Mouse (Mus musculus) kidney, adult 8-10 months (tissue): ENCODE measurements around the gene Amd1.

ENCODE experiments used
- DNase-seq, 2 experiments: peaks; one replicate each; pipeline ENCODE4 v3.0.0; 2022

The Amd1 gene

DNA sequence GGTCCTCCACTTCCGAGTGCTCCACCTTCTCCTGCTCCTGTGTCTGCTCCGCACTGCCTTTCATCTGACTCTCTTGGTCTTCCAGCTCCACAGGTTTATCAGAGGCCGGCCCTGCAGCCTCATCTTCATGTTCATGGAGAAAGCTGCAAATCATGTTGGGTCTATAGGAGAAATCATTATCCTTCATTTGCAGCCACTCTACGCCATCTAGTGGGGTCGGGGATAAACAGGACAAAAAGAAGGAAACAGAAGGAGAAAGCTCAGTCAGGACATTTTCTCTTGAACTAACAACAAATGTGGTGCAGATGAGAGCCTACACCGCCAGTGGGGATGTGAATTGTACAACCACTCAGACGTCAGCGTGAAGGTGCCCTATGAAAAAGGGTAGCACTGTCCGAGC, 52.4 kb downstream of the Amd1 start:
- DNase-seq = no peak

DNA sequence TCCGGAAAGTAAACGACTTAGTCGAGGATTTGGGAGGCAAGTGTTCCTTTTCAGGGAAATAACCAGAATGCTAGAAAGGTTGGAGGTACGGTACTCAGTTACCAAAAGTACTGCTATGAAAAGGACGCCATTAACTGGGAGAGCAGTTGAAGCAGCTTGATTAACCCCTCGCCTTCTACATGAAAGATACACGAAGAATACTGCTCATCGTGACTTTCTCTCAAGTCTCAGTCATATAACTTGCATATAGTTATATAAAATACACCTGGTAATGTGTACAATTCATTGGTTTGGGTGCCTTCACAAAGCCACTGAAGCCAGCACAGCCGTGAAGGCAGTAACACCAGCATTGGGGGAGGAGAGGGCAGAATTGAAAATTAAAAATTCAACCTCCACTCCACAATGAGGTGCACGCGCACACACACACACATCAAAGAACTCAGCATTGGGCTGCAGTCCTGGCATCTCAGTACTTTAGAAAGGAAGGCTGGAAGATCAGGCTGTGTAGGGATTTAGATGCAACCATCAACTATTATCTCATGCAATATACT, 54.7 kb downstream of the Amd1 start:
- DNase-seq = no peak

DNA sequence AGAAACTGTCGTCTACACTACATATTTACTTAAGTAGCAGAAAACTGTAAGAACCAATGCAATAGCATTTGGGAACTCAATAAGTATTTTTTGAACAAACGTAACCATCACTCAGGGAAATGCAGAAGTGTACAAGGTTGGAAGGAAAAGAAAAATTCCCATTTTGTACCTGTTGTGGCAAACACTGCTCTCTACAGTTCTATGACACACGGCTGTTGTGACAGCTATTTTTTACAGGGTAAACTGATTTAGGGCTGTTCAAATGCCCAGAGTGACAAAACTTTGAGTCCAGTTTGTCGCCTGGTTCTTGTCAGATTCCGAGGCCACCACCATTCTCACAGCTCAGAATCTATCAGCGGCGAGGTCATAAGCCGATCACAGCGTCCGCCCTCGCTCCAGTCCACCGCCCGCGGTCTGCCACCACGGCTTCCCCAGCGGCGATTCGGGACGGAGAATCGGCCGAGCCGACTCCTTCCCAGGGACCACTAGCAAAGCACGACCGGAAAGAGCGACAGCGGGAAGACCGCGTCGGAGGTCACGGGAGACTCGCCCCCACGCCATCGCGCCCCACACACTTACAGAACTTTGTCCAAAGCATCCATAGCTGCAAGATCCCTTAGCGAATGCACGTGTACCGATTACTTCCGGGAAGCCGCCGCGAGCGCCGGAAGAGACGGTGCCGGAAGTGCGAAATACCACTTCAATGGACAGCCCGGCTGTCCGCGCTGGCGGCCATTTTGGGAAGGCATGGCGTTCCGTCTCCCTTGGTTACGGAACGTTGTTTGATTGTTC, 55.4 kb downstream of the Amd1 start, which contains the start of gene Rpf2:
Rpf2 (minus strand) TSS at position 663 of the 792 bp plus-strand sequence.
- peak; percentile 78 to 84 for DNase-seq

DNA sequence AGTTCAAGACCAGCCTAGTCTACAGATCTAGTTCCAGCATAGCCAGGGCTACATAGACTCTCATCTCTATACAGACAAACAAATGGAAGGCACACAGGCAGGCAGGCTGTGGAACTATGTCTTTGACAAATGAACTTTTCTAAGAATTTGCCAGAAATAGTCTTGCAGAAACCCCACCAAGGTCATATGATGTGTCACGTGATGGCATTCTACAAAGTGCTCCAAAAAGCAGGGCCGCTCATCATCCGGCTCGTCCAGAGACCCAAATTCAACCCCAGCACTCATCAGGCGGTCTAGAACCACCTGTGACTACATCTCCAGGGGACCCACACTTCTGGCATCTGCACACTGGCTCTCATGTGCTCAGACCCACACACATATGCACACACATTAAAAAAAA, 64.2 kb downstream of the Amd1 start:
- no peak for DNase-seq
